Mouse (Mus musculus): ENCODE measurements around the gene Fancd2os. TPM values are rescaled to one million over a fixed set of nuclear protein-coding genes. Genes with fewer than 3 reads are reported as not detected.

The Fancd2os gene
- polyA plus RNA-seq, 1 experiment from 2014 or later, result 0.15 TPM

DNA sequence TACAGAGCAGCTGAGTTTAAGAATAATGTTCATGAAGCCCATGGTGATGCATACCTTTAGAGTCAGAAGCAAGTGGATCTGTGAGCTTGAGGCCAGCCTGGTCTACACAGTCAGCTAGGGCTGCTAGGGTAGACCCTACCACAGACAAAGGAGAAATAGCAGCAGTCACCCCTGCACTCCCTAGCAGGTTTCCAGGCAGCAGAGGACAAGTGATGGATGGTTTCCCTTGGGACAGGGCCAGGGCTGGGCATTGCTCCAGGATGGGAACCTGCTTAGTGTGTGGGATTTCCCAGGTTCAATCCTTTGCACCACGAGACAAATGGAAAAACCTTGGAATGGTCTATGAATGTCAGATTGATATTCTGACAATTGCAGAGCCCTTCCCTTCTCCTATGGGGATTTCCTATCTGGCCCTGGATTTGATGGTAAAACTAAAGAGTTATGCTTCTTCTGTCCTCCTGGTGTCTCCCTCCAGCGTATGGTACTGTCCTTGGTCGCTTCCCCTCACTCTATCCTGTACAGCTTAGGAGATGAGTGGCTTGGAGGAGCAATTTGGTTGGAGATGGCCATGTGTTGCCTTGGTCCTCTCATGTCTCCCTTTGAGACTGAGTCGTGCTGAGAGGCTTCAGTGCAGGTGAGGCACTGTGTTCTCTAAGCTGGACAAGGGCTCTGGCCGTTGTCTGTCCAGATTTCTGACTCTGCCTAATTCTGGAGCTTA lies 13.9 kb downstream of the Fancd2os start:
- no peak overlapping the region for H3K4me2 ChIP-seq (ENCODE audit: low read depth, low read length)
- 52% methylated on average over 5 of the region's 5 CpGs for WGBS
- ATAC-seq (ENCODE audit: low read depth), result peak; percentile 88
- H3K9me3 ChIP-seq (ENCODE audit: control insufficient read depth, low read length), result no peaks in the 10 kb centered on the region
- 0 out of 2 replicates have a peak overlapping the region, but pooled peaks have one; percentile 1 for H3K27ac ChIP-seq (ENCODE audit: low read length)
- no peak overlapping the region for H3K9ac ChIP-seq (ENCODE audit: low read length)
- H3K4me1 ChIP-seq (replicated peaks; ENCODE audit: control insufficient read depth, insufficient read depth, low read length), result no peaks in the 10 kb centered on the region; the same call in 1 of the 2 replicates
- no peak overlapping the region for H3K4me3 ChIP-seq (ENCODE audit: low read length)
- H3K36me3 ChIP-seq (ENCODE audit: control insufficient read depth, insufficient read depth, low read length), result 0 out of 2 replicates have a peak, but pooled peaks cover under 1% of the 10 kb centered on the region
- H3K27me3 ChIP-seq (ENCODE audit: control insufficient read depth, insufficient read depth, low read depth, low read length), result no peaks in the 10 kb centered on the region

- no peak overlapping the region for H3K4me3 ChIP-seq (ENCODE audit: low read length)
- no peak overlapping the region for H3K27ac ChIP-seq (ENCODE audit: low read length)
- H3K4me1 ChIP-seq (replicated peaks; ENCODE audit: control insufficient read depth, insufficient read depth, low read length), result no peaks in the 10 kb centered on the region; the same call in 1 of the 2 replicates
- H3K4me2 ChIP-seq (ENCODE audit: low read depth, low read length), result no peak overlapping the region
- H3K36me3 ChIP-seq (ENCODE audit: control insufficient read depth, insufficient read depth, low read length), result 0 out of 2 replicates have a peak, but pooled peaks cover 5% of the 10 kb centered on the region
- no peaks in the 10 kb centered on the region for H3K27me3 ChIP-seq (ENCODE audit: control insufficient read depth, insufficient read depth, low read depth, low read length)
- H3K9ac ChIP-seq (ENCODE audit: low read length), result no peak overlapping the region
- no peaks in the 10 kb centered on the region for H3K9me3 ChIP-seq (ENCODE audit: control insufficient read depth, low read length)
- 83% methylated on average over 5 of the region's 5 CpGs for WGBS
- no peak for ATAC-seq (ENCODE audit: low read depth)
These were observed 15.4 kb downstream of the Fancd2os start for GRCm38 (mm10) chr6:113585065-113585464.

DNA sequence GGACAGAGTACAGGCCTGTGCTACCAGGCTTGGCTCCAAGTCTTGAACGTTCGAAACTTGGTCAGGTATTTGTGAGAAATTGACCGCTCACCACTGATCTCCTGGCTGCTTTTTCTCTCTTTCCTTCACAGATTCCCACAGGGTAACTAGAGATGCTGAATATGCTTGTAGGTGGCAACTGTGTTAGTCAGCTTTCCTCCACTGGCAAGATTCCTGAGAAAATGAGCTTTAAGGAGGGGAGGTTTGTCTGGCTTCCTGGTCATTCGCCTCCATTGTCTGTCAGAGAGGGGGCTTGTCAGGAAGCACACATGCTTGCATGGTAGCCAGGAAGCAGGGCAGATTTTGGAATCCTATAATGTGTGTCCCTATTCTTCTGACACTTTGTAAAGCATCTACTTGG lies 17.5 kb downstream of the Fancd2os start:
- 86% methylated on average over 4 of the region's 4 CpGs for WGBS
- Histone ChIP-seq H3K9ac (ENCODE audit: low read length) (no peak overlapping the region), H3K27ac (ENCODE audit: low read length) (no peak overlapping the region), H3K9me3 (ENCODE audit: control insufficient read depth, low read length) (no peaks in the 10 kb centered on the region), H3K27me3 (ENCODE audit: control insufficient read depth, insufficient read depth, low read depth, low read length) (no peaks in the 10 kb centered on the region), H3K4me3 (ENCODE audit: low read length) (no peak overlapping the region), H3K4me2 (ENCODE audit: low read depth, low read length) (no peak overlapping the region), H3K4me1 (replicated peaks; ENCODE audit: control insufficient read depth, insufficient read depth, low read length) (no peaks in the 10 kb centered on the region; the same call in 1 of the 2 replicates), H3K36me3 (ENCODE audit: control insufficient read depth, insufficient read depth, low read length) (0 out of 2 replicates have a peak, but pooled peaks cover 5% of the 10 kb centered on the region)
- ATAC-seq (ENCODE audit: low read depth), result no peak

DNA sequence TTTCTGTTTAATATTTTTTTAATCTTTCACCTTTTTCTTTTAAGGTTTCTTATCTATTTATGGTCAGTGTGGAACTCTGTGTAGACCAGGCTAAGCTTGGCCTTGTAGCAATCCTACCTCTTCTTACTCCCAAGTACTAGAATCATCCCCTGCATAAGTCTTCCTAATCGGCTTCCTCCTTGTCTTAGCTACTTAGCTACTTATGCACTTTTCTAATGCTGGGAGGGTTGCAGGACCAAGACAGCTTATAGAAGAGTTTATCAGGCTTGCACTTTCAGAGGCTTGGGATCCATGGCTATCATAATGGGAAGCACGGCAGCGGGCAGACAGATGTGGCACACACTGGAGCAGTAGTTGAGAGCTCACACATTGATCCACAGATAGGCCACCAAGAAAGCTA lies 21.2 kb downstream of the Fancd2os start:
- no peaks in the 10 kb centered on the region for H3K27me3 ChIP-seq (ENCODE audit: control insufficient read depth, insufficient read depth, low read depth, low read length)
- no peak overlapping the region for H3K4me2 ChIP-seq (ENCODE audit: low read depth, low read length)
- H3K36me3 ChIP-seq (ENCODE audit: control insufficient read depth, insufficient read depth, low read length), result 0 out of 2 replicates have a peak, but pooled peaks cover 5% of the 10 kb centered on the region
- no peak for ATAC-seq (ENCODE audit: low read depth)
- no peak overlapping the region for H3K27ac ChIP-seq (ENCODE audit: low read length)
- H3K9ac ChIP-seq (ENCODE audit: low read length), result no peak overlapping the region
- no peaks in the 10 kb centered on the region for H3K9me3 ChIP-seq (ENCODE audit: control insufficient read depth, low read length)
- H3K4me1 ChIP-seq (replicated peaks; ENCODE audit: control insufficient read depth, insufficient read depth, low read length), result no peaks in the 10 kb centered on the region
- H3K4me3 ChIP-seq (ENCODE audit: low read length), result no peak overlapping the region
- 93% methylated on average over 3 of the region's 3 CpGs for WGBS

GRCm38 (mm10) chr6:113576044-113576443 lies 24.5 kb downstream of the Fancd2os start:
- WGBS, result 95% methylated on average over 6 of the region's 6 CpGs
- Histone ChIP-seq H3K36me3 (ENCODE audit: control insufficient read depth, insufficient read depth, low read length) (peaks cover 2% of the 10 kb centered on the region; the same call in 1 of the 2 replicates), H3K9ac (ENCODE audit: low read length) (no peak overlapping the region)

GRCm38 (mm10) chr6:113564557-113564956 lies 36.0 kb downstream of the Fancd2os start:
- H3K27ac ChIP-seq (ENCODE audit: low read length), result no peak overlapping the region
- H3K9ac ChIP-seq (ENCODE audit: low read length), result no peak overlapping the region
- H3K4me3 ChIP-seq (ENCODE audit: low read length), result no peak overlapping the region
- 65% methylated on average over 1 of the region's 1 CpGs for WGBS
- peaks cover 11% of the 10 kb centered on the region for H3K36me3 ChIP-seq (ENCODE audit: control insufficient read depth, insufficient read depth, low read length)
- H3K4me1 ChIP-seq (replicated peaks; ENCODE audit: control insufficient read depth, insufficient read depth, low read length), result no peaks in the 10 kb centered on the region
- H3K4me2 ChIP-seq (ENCODE audit: low read depth, low read length), result no peak overlapping the region
- no peaks in the 10 kb centered on the region for H3K9me3 ChIP-seq (ENCODE audit: control insufficient read depth, low read length)
- peak; percentile 56; the same call in 1 of the 2 replicates for ATAC-seq (ENCODE audit: low read depth)
- H3K27me3 ChIP-seq (ENCODE audit: control insufficient read depth, insufficient read depth, low read depth, low read length), result no peaks in the 10 kb centered on the region

More at GRCm38 (mm10) chr6:113576044-113576443, 24.5 kb downstream of the Fancd2os start:
- Histone ChIP-seq H3K27ac (ENCODE audit: low read length) (no peak overlapping the region), H3K9me3 (ENCODE audit: control insufficient read depth, low read length) (no peaks in the 10 kb centered on the region), H3K27me3 (ENCODE audit: control insufficient read depth, insufficient read depth, low read depth, low read length) (no peaks in the 10 kb centered on the region), H3K4me2 (ENCODE audit: low read depth, low read length) (no peak overlapping the region), H3K4me3 (ENCODE audit: low read length) (no peak overlapping the region), H3K4me1 (replicated peaks; ENCODE audit: control insufficient read depth, insufficient read depth, low read length) (no peaks in the 10 kb centered on the region)
- ATAC-seq (ENCODE audit: low read depth), result no peak

- Histone ChIP-seq H3K9ac (ENCODE audit: low read length) (no peak overlapping the region), H3K36me3 (ENCODE audit: control insufficient read depth, insufficient read depth, low read length) (peaks cover 6% of the 10 kb centered on the region; the same call in 1 of the 2 replicates), H3K4me2 (ENCODE audit: low read depth, low read length) (no peak overlapping the region), H3K4me3 (ENCODE audit: low read length) (no peak overlapping the region), H3K27ac (ENCODE audit: low read length) (no peak overlapping the region), H3K27me3 (ENCODE audit: control insufficient read depth, insufficient read depth, low read depth, low read length) (no peaks in the 10 kb centered on the region), H3K9me3 (ENCODE audit: control insufficient read depth, low read length) (no peaks in the 10 kb centered on the region), H3K4me1 (replicated peaks; ENCODE audit: control insufficient read depth, insufficient read depth, low read length) (no peaks in the 10 kb centered on the region)
- 73% methylated on average over 6 of the region's 6 CpGs for WGBS
- no peak for ATAC-seq (ENCODE audit: low read depth)
These were observed 40.8 kb downstream of the Fancd2os start for GRCm38 (mm10) chr6:113559736-113560135.

Other genes starting within 250 kb of the Fancd2os start
- gene Tada3, start 222.8 kb downstream of the Fancd2os start, polyA plus RNA-seq (2015; fragmentation: Nextera tagmentation; extraction: Ambion mirVana), result 52.6 and 54.3 TPM in 2 replicates
- gene Arpc4, start 222.6 kb downstream of the Fancd2os start, polyA plus RNA-seq (2015; fragmentation: Nextera tagmentation; extraction: Ambion mirVana), result 384 and 398 TPM in 2 replicates
- gene Ttll3, start 211.5 kb downstream of the Fancd2os start, polyA plus RNA-seq (2015; fragmentation: Nextera tagmentation; extraction: Ambion mirVana), result 4.8 and 7.3 TPM in 2 replicates
- 18.0 and 21.5 TPM in 2 replicates for gene Rpusd3, start 181.4 kb downstream of the Fancd2os start, polyA plus RNA-seq (2015; fragmentation: Nextera tagmentation; extraction: Ambion mirVana)
- gene Cidec, start 165.0 kb downstream of the Fancd2os start, polyA plus RNA-seq (2015; fragmentation: Nextera tagmentation; extraction: Ambion mirVana), result 0.49 TPM in 1 of 2 replicates, not detected in the other
- gene Jagn1, start 158.1 kb downstream of the Fancd2os start, polyA plus RNA-seq (2015; fragmentation: Nextera tagmentation; extraction: Ambion mirVana), result 72.7 and 74.0 TPM in 2 replicates
- gene Il17re, start 142.2 kb downstream of the Fancd2os start, polyA plus RNA-seq (2015; fragmentation: Nextera tagmentation; extraction: Ambion mirVana), result 25.8 and 28.2 TPM in 2 replicates
- 26.7 and 28.3 TPM in 2 replicates for gene Il17rc, start 129.3 kb downstream of the Fancd2os start, polyA plus RNA-seq (2015; fragmentation: Nextera tagmentation; extraction: Ambion mirVana)
- gene Creld1, start 117.4 kb downstream of the Fancd2os start, polyA plus RNA-seq (2015; fragmentation: Nextera tagmentation; extraction: Ambion mirVana), result 32.5 and 37.7 TPM in 2 replicates
- 0.11 and 0.19 TPM in 2 replicates for gene Prrt3, start 98.8 kb downstream of the Fancd2os start, polyA plus RNA-seq (2015; fragmentation: Nextera tagmentation; extraction: Ambion mirVana)
- gene Emc3, start 69.1 kb downstream of the Fancd2os start, polyA plus RNA-seq (2015; fragmentation: Nextera tagmentation; extraction: Ambion mirVana), result 108 and 110 TPM in 2 replicates
- 12.9 and 13.0 TPM in 2 replicates for gene Fancd2, start 69.0 kb downstream of the Fancd2os start, polyA plus RNA-seq (2015; fragmentation: Nextera tagmentation; extraction: Ambion mirVana)
- 218 and 226 TPM in 2 replicates for gene Brk1, start 4.1 kb upstream of the Fancd2os start, polyA plus RNA-seq (2015; fragmentation: Nextera tagmentation; extraction: Ambion mirVana)
- 36.1 and 38.7 TPM in 2 replicates for gene Vhl, start 23.2 kb upstream of the Fancd2os start, polyA plus RNA-seq (2015; fragmentation: Nextera tagmentation; extraction: Ambion mirVana)
- 6.3 and 7.4 TPM in 2 replicates for gene Irak2, start 37.8 kb upstream of the Fancd2os start, polyA plus RNA-seq (2015; fragmentation: Nextera tagmentation; extraction: Ambion mirVana)
- gene Tatdn2, start 96.3 kb upstream of the Fancd2os start, polyA plus RNA-seq (2015; fragmentation: Nextera tagmentation; extraction: Ambion mirVana), result 0.46 and 0.60 TPM in 2 replicates
- not detected in 2 replicates for gene Ghrl, start 119.2 kb upstream of the Fancd2os start, polyA plus RNA-seq (2015; fragmentation: Nextera tagmentation; extraction: Ambion mirVana)
- gene Sec13, start 140.0 kb upstream of the Fancd2os start, polyA plus RNA-seq (2015; fragmentation: Nextera tagmentation; extraction: Ambion mirVana), result 239 and 242 TPM in 2 replicates

Data from lung, embryonic 16.5 days (tissue).